Comparison of ENCODE assay signal across 8 mouse cellular contexts in the genomic region with DNA sequence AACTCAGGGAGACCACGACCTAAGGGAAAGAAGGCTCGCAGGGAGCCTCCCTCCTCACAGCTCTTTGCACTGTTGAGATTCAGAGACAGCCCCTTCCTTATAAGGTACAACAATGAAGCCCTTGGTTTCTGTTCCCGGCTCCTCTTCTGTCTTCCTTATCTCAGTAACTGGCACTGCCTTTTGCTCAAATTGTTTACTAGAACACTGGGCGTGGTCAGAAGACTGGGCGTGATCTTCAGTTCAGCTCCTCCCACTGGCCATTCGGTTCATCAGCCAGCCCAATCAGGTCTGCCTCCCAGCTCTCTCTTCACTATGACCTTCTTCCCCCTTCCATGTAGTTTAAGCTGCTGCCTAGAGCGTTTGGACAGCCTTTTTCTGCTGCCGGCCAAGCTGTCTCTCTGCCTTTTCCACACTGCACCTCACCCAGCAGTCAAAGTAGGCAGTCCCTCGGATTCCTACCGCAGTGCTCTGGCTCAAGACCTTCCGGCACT. TPM values are rescaled to one million over a fixed set of nuclear protein-coding genes. Genes with fewer than 3 reads are reported as not detected.
DNase-seq lines count a peak whose midpoint lies in the region; ATAC-seq and TF ChIP-seq lines count a peak whose summit lies in the region.

No protein-coding gene starts in this region.

- no peak for TF ChIP-seq EP300 in lung, postnatal 0 days (IDR thresholded peaks at IDR 0.05)

- no peak overlapping the region for H3K9ac ChIP-seq in lung, postnatal 0 days (replicated peaks; ENCODE audit: low read depth)

- 13% methylated on average over 11 of the region's 11 CpGs for WGBS in kidney, adult 2 months
- 7% methylated on average over 11 of the region's 11 CpGs for WGBS in lung, postnatal 0 days
- WGBS in olfactory bulb, adult 2 months: 31% methylated on average over 11 of the region's 11 CpGs

- ATAC-seq in lung, postnatal 0 days: peak; percentile 72

- TF ChIP-seq POLR2A in kidney, adult 2 months (IDR thresholded peaks at IDR 0.05; ENCODE audit: low read depth, low read length): peak; percentile 50
- 0 out of 2 replicates have a peak, but pooled peaks have one; percentile 14 for TF ChIP-seq POLR2A in olfactory bulb, adult 2 months (IDR thresholded peaks at IDR 0.05; ENCODE audit: insufficient read depth, low read depth, low read length)

- TF ChIP-seq CTCF in kidney, adult 2 months (conservative IDR thresholded peaks at IDR 0.05; ENCODE audit: insufficient read depth, insufficient read length, low read depth, low read length): no peak
- 0 out of 2 replicates have a peak, but pooled peaks have one; percentile 4 for TF ChIP-seq CTCF in lung, postnatal 0 days (IDR thresholded peaks at IDR 0.05)
- no peak for TF ChIP-seq CTCF in olfactory bulb, adult 2 months (IDR thresholded peaks at IDR 0.05; ENCODE audit: insufficient read depth, low read depth, low read length)

- no peaks in the 10 kb centered on the region for H3K9me3 ChIP-seq in lung, postnatal 0 days (ENCODE audit: low read length)

- peaks cover 3% of the 10 kb centered on the region; the same call in 1 of the 2 replicates for H3K4me1 ChIP-seq in kidney, adult 2 months (ENCODE audit: control insufficient read depth, insufficient read depth, low read length)
- H3K4me1 ChIP-seq in lung, postnatal 0 days (ENCODE audit: insufficient read depth, low read depth, low read length): no peaks in the 10 kb centered on the region; the same call in 1 of the 2 replicates
- peaks cover 4% of the 10 kb centered on the region; the same call in 1 of the 2 replicates for H3K4me1 ChIP-seq in olfactory bulb, adult 2 months (ENCODE audit: control insufficient read depth, insufficient read depth, low read length)

- H3K27ac ChIP-seq in kidney, adult 2 months (ENCODE audit: insufficient read depth, low read depth, low read length): peak overlapping the region; percentile 49
- peak overlapping the region; percentile 16; the same call in 1 of the 2 replicates for H3K27ac ChIP-seq in lung, postnatal 0 days (ENCODE audit: low read length)
- H3K27ac ChIP-seq in olfactory bulb, adult 2 months (ENCODE audit: insufficient read depth, low read depth, low read length): no peak overlapping the region

- peak; percentile 84 for DNase-seq in CD4-positive helper T cell, adult 2 months (ENCODE audit: low read depth, low spot score)
- peak; percentile 92 for DNase-seq in R1 (ENCODE audit: low read depth, low spot score)
- DNase-seq in embryo, embryonic 10.5 days (ENCODE audit: low spot score): peak; percentile 83
- DNase-seq in heart, adult 9 months (ENCODE audit: low spot score in 2 of 2): peak; percentile 90 to 92
- DNase-seq in kidney, adult 2 months: peak; percentile 94
- peak; percentile 90 for DNase-seq in lung, postnatal 0 days (ENCODE audit: low spot score)
- peak; percentile 49 for DNase-seq in urinary bladder, postnatal 25 days (ENCODE audit: low spot score)

- H3K36me3 ChIP-seq in kidney, adult 2 months (ENCODE audit: control insufficient read depth, insufficient read depth, low read length): no peaks in the 10 kb centered on the region
- H3K36me3 ChIP-seq in lung, postnatal 0 days (ENCODE audit: insufficient read depth, low read length): no peaks in the 10 kb centered on the region

- peak overlapping the region; percentile 38 for H3K4me3 ChIP-seq in kidney, adult 2 months (ENCODE audit: insufficient read depth, low read depth, low read length)
- H3K4me3 ChIP-seq in lung, postnatal 0 days (ENCODE audit: low read depth, low read length): peak overlapping the region; percentile 14
- no peak overlapping the region for H3K4me3 ChIP-seq in olfactory bulb, adult 2 months (ENCODE audit: insufficient read depth, low read depth, low read length)

- H3K27me3 ChIP-seq in kidney, adult 2 months (replicated peaks; ENCODE audit: control insufficient read depth, insufficient read depth, low read length): no peaks in the 10 kb centered on the region
- H3K27me3 ChIP-seq in lung, postnatal 0 days (replicated peaks; ENCODE audit: insufficient read depth, low read length): no peaks in the 10 kb centered on the region

- H3K4me2 ChIP-seq in lung, postnatal 0 days (replicated peaks; ENCODE audit: low read depth, low read length): peak overlapping the region; percentile 38

RNA-seq across cellular contexts. Expression of a gene that starts 19.3 kb away (rescaled TPM):
- 155 and 160 TPM in 2 replicates for polyA plus RNA-seq in kidney, adult 2 months (2012; rRNA removed)
- 79.3 and 81.1 TPM in 2 replicates for polyA plus RNA-seq in lung, postnatal 0 days (2015; fragmentation: Nextera tagmentation; extraction: Ambion mirVana)
- polyA plus RNA-seq in olfactory bulb, adult 2 months (2012; ENCODE audit: insufficient read depth, insufficient read length, low replicate concordance, missing spikeins): not detected in 2 replicates

RNA-seq across cellular contexts. Expression of a gene that starts 34.1 kb away (rescaled TPM):
- 16.9 and 17.6 TPM in 2 replicates for polyA plus RNA-seq in kidney, adult 2 months (2012; rRNA removed)
- 19.3 and 20.1 TPM in 2 replicates for polyA plus RNA-seq in lung, postnatal 0 days (2015; fragmentation: Nextera tagmentation; extraction: Ambion mirVana)
- polyA plus RNA-seq in olfactory bulb, adult 2 months (2012; ENCODE audit: insufficient read depth, insufficient read length, low replicate concordance, missing spikeins): not detected in 2 replicates
